Mouse (Mus musculus) kidney, postnatal 36 days (tissue): ENCODE results near the gene Dgat2.

Source experiments
- DNase-seq, 2 experiments: peaks; one replicate each; pipeline ENCODE4 v3.0.0; 2021 to 2022; ENCODE audit warnings: mixed read lengths in 2 of 2

The Dgat2 gene

DNA sequence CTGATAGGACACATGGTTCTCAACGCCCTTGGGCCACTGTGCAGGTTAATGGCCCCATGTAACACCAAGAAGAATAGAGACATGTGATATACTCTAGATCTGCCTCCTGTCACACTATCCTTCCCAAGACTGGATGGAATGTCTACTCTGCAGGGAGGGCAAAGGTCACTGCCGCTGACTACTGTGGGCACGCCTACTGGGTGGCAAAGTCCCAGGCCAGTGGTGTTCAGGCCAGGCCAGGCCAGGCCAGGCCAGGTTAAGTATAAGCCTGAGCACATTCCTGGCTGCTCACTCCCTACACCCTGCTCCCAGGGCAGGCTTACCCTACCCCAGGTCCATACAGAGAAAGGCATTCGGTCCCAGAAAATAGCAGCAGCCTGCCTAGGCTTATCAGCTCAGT, 21.0 kb downstream of the Dgat2 start:
- DNase-seq: peak; percentile 93 to 95

DNA sequence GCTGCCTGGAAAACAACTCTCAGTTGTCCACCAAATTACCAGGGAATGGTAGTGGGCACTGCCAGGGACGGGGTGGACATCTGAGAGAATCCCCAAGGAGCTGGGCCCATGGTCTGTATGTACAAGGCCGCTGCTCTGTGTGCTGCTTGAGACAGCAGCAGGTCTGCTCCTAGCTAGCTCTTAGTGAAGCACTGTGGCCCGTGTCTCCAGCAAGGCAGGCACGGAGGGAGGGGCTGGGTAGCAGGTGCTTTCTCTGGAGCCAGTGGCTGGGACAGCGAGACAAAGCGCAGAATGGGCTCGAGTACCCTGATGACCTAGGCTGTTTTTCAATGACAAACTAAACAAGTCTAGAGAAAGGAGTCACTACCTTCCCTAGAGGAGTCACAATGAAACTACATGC, 21.5 kb downstream of the Dgat2 start:
- DNase-seq: no peak

DNA sequence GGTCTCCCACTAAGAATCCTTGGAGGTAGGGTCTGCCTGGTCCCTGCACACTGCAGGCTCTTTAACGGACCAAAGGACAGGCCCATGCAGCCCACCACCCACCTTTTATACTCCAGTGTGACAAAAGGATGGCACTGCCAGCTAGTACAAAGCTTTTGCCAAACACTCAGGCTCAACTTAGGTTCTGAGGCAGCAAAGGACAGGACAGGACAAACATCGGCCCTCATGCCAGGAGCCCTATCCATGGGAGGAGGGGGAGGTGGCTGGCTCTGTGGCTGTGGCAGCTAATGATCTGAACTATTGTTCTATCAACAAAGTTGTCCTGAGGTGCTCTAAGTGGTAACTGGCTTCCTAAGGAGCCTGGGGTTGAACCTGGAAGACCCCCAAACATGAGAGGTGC, 23.1 kb downstream of the Dgat2 start:
- DNase-seq: no peak

DNA sequence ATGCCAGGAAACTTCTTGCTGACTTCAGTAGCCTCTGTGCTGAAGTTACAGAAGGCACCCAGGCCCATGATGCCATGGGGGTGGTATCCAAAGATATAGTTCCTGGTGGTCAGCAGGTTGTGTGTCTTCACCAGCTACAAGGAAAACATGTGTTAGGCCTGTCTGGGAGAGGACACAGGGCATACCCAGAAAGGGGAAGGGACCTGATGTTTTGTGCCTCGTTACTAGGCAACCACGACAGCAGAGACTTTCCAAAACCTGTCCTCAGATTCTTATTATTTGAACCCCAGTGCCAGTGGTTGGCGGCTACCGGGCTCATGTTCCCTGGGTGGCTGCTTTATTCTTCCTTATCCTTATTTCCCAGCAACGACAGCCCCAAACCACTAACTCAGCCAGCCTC, 23.6 kb downstream of the Dgat2 start:
- DNase-seq: no peak

GRCm38 (mm10) chr7:99158011-99158410, 24.5 kb downstream of the Dgat2 start:
- no peak for DNase-seq

GRCm38 (mm10) chr7:99156737-99157136, 25.8 kb downstream of the Dgat2 start:
- DNase-seq: no peak

- peak; percentile 72 to 76 for DNase-seq
Observed at GRCm38 (mm10) chr7:99155311-99156289, 26.9 kb downstream of the Dgat2 start.

GRCm38 (mm10) chr7:99154648-99155151, 27.8 kb downstream of the Dgat2 start:
- no peak for DNase-seq

DNA sequence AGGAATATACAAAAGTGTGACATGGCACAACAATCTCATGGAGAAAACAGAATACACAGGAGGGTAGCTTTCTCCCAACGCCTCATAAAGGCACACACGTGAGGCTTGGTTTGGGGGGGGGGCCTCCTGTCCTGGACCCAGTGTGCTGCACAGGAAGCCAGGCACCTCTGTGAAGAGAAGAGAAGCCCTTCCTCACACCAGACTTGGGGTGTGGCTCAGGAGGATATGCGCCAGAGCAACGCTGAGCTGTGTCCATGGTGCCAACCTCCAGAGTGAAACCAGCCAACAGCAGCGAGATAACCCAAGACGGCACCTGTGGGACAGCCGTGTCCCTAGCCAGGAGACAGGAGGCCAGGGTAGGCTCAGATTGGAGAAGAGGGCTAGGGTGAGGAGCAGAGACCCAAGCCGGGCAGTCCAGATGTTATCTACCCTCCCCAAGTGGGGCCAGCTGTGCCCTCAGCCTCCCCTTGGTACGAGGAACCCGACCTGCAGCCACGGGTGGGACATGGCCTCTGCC, 28.8 kb downstream of the Dgat2 start:
- no peak for DNase-seq

- no peak for DNase-seq
Observed at GRCm38 (mm10) chr7:99152756-99153155, 29.8 kb downstream of the Dgat2 start.

DNA sequence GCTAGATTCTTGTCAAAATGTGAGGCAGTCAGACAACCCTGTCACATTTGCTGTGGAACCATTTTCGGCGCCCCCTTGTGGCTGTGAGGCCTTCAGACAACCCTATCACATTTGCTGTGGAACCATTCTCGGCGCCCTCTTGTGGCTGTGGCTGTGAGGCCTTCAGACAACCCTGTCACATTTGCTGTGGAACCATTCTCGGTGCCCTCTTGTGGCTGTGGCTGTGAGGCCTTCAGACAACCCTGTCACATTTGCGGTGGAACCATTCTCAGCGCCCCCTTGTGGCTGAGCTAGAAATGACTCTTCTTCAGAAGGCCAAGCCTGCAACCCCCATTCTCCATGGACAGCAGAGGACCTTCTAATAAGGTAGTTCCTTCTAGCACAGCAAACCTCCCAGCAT, 31.2 kb downstream of the Dgat2 start:
- peak; percentile 97 to 99 for DNase-seq

DNA sequence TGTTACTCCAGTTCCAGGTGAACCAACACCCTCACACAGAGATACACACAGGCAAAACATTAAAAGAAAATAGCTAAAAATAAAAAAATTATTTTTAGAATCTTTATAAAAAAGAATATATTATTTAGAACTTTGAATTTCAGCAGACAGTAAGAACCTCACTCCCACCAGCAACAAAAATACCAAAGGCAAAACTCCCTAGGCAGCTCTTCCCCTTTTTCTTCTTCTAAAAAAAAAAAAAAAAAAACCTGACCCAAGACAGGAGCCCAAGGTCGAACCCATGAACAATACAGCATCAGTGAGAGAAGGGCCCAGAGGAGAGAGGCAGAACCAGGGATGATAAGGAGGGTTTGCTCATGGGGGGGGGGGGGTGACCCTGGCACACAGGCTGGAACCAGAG, 33.5 kb downstream of the Dgat2 start:
- no peak for DNase-seq

DNA sequence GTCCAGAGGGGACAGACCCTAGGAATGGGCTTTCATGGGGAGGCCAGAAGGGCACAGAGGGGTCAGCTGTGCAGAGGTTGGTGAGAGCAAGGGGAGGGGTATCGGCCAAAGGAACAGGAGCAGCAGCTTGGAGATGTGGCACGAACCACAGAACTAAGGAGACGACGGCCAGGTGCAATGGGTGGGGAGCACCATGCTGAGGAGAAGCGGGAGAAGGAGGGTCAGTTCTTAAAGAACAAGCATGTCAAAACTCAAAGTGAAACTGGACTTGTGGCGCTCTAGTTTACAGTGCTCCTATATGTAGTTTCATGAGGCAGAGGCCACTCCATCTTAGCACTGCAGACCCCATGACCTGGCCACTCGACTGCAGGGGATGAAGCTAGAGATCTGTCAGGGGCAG, 35.0 kb downstream of the Dgat2 start:
- DNase-seq: no peak

DNA sequence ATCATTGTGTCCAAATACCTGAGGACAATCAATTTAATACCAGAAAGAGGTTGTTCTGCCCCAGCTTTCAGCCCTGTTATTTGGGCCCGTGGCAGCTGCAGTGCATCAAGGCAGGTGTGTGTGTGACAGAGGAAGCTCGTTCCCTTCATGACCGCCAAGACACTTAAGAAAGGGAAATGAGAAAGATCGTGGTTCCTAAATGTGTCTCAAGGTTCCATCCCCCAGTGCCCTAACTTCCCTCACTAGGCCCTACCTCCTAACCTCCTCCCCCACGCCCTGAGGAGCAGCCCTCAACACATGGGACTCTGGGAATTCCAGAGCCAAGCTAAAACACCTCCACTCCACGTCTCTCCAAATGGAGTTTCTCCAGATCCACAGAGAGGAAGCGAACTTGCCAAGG, 35.6 kb downstream of the Dgat2 start:
- no peak for DNase-seq

- no peak for DNase-seq
Observed at GRCm38 (mm10) chr7:99146011-99146410, 36.5 kb downstream of the Dgat2 start.

GRCm38 (mm10) chr7:99144616-99145015, 37.9 kb downstream of the Dgat2 start:
- DNase-seq: no peak

DNA sequence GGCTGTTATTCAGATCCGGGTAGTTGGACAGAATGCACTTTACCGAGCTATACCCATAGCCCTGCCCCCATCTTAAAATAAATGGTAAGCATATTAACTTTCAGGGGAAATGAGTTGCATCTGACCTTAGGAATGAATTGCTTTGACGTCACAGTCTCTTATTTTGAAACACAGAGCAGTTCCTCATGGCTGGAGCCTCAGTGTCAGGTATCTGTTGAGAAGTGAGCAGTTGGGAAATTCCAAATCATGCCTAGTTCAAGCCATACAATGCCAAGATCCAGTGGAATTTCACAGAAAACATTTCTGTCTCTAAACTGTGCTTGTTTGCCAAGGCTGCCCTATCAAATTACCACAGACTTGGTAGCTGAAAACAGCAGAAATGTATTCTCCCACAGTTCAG, 39.3 kb downstream of the Dgat2 start:
- no peak for DNase-seq

- DNase-seq: no peak
Observed at GRCm38 (mm10) chr7:99141919-99142606, 40.5 kb downstream of the Dgat2 start.

DNA sequence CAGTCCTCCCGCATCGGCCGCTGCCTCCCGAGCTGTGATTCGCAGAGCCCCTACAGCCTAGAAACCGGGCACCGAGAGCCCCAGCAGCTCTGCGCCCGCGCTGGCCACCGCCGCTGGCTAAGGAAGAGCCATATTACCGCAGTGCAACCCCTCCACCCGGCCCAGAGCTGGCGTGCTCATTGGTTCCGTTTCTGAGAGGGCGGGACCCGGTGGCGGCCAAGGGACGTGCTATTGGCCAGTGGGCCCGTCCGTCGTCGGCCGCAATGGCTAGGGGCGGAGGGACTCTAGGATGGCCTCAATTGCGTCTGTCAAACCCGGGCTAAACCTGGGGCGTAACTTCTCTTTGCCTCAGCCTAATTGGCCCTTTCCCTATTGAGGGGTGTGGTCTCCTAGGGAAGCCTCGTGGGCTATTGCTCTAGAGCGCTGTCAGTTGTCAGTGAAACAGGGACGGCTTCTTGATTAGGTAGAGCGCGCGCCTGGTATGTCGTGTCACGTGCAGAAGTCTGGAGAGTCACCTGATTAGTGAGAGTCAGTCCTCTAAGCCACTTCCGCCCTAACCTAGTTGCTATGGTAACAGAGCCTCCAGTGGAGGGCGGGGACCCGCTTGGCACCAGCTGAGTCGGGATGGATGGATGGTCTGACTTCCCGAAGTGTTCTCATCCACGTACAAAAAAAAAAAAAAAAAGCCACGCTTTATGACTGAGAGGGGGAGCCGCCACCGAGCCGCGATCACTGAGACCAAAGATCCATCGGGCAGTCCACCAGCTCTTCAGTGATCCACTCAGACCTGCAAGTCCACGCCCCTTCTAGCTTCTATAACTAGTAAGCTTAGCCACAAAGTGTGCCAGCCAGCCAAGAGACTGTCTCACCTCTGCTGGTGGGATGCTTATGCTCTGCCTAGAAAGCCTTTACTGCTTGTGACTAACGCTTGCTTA, 41.3 kb downstream of the Dgat2 start, which contains the start of gene Uvrag:
Gene Uvrag (minus strand): TSS at position 158 of the 935 bp plus-strand sequence.
- DNase-seq: peak; percentile 99

DNA sequence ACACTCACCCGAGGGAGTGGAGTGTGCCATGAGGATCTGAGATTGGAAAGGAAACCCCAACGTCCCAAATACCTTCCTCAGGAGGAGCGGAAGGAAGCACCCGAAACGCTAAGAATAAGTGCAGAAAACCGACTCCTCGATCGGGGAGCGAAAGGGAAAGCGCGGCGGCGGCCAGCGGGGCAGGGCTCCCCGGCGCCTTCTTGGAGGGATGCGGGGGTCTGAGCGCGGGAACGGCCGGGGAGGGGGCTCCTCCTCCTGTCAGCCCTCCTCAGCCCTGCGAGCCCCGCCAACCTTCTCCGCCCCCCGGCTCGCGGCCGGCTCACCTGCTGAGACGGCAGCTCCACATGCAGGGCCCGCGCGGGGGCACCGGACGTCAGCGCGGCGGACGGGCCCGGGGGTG, 42.0 kb downstream of the Dgat2 start:
- DNase-seq: peak in 1 of 2 experiments; percentile 25

DNA sequence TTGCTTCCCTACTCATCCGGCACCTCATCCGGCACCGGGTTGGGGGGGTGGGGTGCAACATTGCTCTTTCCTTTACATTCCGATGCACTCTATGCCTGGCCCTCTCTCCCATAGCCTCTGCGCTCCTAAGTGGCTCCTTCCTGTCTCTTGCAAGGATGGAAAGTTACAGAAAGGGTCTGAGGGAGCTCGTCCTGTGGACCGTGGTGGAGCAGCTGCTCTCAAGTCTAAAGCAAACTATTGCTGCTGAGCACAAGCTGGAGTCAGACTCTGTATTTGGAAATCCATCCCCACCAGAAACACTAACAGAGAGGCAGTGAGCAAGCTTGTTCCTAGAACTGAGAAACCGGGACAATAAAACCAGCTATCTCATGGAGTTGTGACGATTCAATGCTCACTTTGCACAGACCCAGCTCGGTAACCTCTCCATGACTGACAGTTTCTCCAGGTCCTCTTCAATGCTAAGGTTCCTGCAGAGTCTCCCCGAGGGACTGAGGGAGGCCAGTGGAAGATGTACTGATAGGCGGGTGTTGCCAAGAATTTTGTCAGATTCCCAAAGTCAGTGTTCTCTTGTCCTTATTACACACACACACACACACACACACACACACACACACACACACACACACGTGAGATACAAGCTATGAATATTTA, 42.6 kb downstream of the Dgat2 start:
- peak; percentile 29 to 41 for DNase-seq

- DNase-seq: no peak
Observed at GRCm38 (mm10) chr7:99137541-99137940, 45.0 kb downstream of the Dgat2 start.
